Mouse (Mus musculus) T-helper 1 cell (primary cell): ENCODE data around the gene Myo16.

Experiments used
- in situ Hi-C: fragments of 300-600 bp; cut with MboI, MseI; formaldehyde crosslinking; loops from one replicate; pipeline ENCODE4 v1.15.1; 2025; ENCODE audit warnings: high pct_unique_total_duplicates

Myo16 gene

DNA sequence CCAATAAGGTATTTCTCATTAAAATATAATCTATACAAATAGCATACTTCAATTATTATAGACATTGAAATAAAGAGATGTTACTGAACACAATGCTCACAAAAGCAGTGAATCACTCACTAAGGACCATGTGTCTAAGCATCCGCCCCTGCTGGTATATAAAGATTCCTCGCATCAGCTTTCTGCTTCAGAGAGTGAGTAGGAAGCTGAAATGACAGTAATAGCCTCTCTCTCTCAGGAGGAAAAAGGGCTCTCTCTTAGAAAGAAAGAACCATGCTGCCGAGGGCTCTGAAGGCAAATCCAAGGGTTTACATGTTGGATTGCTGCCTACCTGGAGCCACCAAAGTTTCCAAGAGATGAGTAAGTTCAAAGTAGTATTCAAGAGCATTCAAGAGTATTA, 392.2 kb downstream of the Myo16 start:
- in situ Hi-C loops: no loop called here

DNA sequence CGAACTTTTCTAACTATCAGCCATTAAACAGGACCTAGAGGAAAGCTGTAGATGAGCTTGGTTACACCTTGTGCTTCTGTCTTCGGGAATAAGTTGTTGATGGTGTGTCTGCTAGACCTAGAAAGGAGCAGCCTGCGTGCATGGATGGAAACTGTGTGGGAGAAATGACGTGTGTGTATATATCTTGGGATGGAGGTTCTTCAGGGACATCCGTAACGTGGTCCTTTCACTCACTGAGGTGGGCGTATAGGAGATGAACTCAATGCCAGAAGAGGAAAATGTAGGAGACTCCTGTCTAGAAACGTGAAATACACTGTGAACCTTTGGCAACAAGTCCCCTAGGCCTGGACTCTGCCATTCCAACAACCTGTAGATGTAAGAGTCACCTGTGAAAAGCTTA, 392.8 kb downstream of the Myo16 start:
- in situ Hi-C loops: no loop called here

DNA sequence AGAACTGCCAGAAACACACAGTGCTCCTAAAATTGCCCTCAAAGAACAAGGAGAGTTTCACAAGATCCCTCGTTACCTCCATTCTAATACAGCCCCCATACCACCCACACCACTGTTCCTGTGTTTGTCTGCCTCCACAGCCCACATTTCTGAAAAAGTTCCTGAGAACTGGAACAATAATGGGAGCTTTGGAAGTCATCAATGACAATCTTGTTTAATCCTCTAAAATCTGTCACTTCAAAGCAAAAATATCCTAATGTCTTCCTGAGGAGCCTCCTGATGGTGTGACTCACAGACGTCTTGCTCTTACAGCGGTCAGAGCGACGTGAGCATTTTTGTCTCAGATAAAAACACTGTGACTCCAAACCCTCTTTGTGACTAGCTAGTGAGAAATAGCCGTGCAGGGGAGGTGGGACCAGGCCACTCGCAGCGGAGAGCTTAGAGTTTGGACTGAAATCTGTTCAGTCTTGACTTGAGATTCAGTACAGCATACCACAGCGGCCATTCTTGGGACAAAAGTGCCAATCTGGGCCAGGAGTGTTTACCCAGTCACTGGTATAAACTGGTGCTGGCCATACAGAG, 394.4 kb downstream of the Myo16 start:
- in situ Hi-C loops: no loop called here

DNA sequence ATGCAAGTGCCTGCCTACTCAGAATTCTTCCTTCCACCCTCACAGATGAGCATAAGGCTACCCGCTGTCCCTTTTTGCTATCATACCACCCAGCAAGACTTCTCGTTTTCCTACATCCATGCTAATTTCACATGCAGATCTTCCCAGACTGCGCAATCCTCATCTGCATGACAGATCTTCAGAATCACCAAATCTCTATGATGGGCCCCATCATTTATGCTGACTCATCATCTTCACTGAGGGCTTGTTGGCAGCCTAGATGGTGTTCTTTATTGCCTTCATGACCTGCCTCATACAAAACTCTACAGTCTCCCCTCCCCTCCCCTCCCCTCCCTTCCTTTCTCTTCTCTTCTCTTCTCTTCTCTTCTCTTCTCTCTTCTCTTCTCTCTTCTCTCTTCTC, 395.7 kb downstream of the Myo16 start:
- in situ Hi-C loops: no loop called here

DNA sequence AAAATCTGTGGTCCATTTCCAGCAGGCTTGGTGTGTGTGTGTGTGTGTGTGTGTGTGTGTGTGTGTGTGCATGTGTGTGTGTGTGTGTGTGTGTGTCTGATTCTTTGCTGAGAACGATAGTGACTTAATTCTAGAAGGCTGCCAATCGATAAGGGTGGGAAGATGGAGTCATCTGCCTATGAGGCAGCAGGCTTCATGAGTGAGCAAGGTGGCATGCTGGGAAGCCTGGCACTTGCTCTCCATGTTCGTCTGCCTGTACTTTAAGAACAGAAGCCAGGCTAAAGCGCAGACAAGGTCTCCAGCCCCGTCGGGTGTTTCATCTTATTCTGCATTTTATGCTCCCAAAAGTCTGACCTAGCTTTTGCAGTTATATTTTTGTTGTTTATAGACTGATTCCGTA, 404.2 kb downstream of the Myo16 start:
- in situ Hi-C loops: no loop called here

DNA sequence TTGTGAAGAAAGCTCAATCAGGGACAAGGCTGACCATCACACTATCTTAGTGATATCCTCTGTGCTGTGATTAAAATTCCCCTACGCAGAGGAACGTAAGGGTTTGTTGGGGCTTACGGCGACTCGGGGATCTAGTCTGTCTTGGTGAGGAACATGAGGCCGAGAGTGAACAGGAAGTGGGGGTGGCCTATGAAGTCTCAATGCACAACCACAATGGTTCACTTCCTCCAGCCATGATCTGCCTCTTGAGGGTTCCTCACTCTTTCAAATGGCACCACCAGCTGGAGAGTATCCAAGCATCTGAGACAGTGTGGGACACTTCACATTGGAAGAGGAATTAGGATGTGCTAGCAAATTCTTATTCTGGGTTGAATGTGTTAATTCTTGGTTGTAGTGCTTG, 405.8 kb downstream of the Myo16 start:
- in situ Hi-C loops: no loop called here

DNA sequence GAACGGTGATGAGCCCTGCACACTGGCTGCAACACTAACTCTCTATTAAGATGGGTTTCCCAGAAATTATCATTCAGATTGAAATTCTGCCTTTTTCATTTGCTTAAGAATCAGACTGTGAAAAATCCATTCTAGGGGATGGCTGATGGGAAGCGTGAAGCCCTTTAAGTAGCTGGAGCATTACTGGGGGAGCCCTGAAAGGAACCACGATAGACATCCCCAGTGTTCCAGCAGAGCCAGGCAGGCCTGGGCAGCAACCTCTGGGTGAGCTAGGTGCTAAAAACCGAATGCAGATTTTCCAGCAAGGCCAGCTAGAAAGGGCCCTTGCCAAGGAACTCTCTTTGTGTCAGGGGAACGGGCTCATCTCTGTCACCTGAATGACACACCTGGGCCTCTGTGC, 407.9 kb downstream of the Myo16 start:
- in situ Hi-C loops: no loop called here

DNA sequence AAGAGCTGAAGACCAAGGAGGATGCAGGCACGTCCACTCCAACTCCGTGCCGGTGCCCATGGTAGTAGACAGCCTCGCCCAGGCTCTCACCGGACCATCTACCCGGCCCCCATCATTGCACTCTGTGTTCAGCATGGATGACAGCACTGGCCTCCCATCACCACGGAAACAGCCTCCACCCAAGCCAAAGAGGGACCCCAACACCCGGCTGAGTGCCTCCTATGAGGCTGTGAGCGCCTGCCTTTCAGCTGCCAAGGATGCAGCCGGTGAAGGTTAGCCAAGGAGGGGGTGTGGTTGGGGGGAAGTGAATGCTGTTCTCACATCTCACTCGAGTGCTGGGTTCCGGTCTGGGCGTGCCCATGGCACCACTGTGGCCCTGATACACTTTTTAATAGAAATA, 408.3 kb downstream of the Myo16 start:
- in situ Hi-C loops: no loop called here

DNA sequence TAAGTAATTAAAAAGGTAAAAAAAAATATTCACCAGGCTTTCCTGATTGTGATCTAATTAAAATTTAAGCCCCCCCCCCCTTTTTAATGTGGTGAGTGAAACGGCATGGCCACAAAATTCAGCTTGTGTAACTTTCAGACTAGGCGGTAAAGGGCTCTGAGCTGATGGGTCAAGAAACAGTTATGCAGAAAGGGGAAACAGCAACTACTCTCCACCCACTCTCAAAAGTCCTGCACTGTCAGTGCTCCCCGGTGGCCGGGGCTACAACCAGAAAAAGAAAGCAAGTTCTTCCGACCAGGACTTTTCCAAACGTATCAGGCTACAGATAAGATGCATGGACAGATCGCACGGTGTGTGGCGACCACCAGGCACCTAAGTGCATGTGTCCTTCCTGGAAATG, 408.9 kb downstream of the Myo16 start:
- in situ Hi-C loops: no loop called here

DNA sequence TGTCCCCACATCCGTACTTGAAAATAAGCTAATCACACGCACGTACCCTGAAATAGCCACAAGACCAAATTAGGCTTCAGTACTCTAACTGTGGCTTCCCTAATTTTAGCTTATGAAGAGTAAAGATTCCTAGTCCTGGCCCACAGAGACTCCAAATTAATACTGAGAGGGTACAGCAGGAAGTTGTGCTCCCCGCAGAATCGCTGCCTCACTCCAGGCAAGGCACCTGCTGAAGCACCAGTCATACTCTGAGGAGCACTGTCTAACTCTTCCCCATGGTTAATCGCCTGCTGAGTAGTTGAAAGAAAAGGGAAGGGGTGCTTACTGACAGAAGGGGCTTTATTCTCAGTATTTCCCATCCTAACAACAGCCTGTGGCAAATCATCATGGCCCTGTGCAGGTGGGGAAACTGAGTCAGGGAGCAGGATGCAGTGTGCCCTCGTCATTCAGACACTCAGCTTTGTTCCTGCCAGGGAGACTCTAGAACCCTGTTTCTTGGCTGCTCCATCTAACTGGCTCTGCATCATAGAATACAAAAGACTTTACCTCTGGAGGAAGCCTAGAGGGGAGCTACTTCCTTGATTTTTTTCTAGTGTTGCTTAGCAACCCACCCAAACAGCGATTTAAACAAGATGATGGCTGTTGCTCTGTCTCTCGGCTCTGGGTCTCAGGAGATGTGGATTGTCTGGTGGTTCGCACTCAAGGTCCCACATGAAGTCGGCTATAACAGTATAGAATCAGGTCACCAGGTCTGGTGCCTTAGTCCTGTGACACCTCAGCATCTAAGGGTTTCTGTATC, 411.7 kb downstream of the Myo16 start:
- in situ Hi-C loops: no loop called here

DNA sequence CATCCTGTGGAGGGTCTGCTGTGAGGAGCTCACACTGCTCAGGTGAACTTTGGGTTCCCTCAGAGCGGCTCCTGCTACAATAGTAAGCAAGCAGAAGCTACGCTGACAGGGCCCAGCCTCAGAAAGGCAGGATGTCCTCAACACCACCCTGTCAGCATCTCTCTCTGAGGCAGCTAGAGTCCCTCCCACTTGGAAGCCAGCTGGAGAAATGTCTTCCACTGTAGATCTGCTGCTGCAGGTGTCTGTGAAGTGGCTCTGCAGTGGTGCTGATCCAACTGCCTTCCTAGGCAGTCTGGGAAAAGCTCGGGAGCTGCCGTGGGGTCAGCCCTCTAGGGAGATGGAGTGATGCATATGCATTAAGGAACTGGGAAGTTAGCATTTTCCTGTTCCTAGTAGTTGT, 414.7 kb downstream of the Myo16 start:
- in situ Hi-C loops: no loop called here

DNA sequence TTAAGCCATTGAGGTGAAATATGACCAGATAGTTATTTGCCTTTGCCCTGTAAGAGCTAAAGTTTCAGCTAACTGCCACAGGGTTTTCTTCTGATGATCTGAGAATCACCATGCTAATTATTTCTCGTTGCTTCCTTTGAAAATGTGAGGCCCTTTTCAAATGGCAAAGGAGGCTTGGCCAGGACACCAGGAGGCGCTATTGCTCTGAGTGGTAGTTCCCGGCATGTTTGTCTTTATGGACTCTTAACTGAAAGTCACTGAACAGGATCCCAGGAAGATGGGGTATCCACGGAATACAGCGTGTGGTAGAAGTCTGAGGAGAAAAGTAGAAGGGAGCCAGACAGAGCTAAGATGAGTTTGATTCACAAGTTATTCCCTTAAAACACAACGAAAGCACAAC, 420.4 kb downstream of the Myo16 start:
- in situ Hi-C loops: no loop called here

DNA sequence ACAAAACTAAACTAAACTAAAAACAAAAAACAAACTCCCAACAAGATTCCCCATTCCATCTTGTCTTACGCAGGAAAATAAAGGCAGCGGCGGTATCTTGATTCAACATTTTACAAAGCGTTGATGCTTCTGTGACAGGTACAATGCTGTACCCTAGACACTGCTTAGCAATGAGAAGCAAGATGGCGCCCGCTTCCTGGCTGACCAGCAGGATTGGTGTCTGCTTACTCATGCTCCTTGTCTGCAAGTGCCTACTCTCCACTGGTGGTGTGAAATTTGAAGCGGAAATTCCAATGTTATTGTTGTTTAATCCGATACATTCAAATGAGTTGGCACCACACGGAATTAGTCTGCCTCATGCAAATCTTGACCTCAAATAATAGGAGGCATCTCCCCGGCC, 421.5 kb downstream of the Myo16 start:
- in situ Hi-C loops: loop anchor here (5.0 to 25.0 kb wide), 2 partner anchors 462 to 612 kb away; no protein-coding TSS in a partner anchor

DNA sequence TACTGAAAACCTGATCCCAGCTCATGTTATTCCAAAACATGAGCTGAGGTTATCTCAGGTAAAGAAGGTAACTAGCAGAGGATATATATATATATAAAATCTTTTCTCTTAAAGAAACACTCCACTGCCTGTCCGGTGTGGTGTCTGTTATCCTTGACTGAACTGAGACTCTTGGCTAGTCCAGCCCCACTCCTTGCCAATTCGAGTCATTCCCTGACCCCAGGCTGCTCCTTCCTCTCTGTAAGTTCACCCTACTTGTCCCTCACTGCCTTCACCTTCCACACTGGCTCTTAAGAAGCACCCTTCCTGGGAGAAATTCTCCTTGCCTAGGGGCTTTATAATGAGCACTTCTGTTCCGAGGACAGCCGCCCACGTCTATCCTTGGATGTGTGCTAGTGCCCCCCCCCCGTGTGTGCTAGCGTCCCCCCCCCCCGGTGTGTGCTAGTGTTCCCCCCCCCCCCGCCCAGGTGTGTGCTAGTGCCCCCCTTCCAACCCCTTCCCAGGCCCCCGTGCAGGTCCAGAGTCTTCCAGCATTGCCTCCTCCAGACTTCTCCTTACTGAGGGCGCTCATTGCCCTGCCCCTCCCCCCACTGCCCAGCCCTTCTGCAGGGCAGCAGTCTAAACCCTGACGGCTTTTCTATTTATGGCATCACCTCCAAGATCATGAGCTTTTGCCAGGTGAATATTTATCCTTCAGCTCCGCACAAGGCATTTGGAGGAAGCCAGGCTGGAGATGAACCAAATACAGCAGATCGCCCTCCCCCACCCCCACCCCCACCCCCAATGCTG, 433.4 kb downstream of the Myo16 start:
- in situ Hi-C loops: loop anchor here (25.0 kb wide), 1 partner anchor 450 kb away; no protein-coding TSS in a partner anchor

DNA sequence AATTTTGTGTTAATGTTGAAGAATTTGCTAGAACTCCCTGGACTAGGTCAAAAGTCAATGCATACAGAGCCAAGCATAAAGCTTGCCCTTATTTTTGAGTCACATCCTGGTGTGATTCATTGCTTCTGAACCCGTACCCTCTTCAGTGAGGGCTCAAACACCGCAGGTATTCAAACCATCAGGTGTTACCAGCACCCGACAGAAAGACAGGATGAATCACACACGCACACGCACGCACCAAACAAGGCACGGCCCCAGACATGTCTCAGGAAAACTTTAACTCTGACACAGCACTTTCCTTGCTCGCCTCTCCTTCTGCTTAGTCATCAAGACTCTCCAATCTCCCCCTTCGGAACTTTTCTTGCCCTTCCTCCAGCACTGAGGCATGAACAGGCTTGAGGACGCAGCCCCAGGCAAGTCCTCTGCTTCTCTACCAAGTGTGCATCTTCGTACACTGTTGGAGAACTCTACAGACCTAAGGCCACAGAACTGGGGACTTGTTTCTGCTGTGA, 435.8 kb downstream of the Myo16 start:
- in situ Hi-C loops: loop anchor here (25.0 kb wide), 1 partner anchor 448 kb away; no protein-coding TSS in a partner anchor

DNA sequence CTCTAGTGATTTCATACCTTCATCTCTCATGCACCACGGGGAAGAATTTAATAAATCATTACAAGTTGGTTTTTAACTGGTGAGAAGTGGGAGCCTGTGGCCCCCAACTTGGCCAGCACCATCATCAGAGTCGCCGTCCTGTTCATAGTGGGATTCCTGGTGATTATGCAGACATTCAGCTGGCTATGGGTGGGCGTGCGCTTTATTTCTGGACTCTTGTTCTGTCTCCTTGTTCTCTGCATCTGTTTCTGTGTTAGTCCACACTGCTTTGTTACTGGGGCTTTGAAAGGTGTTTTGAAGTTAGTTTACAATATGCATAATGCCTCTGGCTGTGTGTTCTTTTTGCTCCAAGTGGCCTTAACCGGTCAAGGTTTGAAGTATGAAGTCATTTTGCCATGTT, 439.2 kb downstream of the Myo16 start:
- in situ Hi-C loops: loop anchor here (25.0 kb wide), 1 partner anchor 444 kb away; no protein-coding TSS in a partner anchor

DNA sequence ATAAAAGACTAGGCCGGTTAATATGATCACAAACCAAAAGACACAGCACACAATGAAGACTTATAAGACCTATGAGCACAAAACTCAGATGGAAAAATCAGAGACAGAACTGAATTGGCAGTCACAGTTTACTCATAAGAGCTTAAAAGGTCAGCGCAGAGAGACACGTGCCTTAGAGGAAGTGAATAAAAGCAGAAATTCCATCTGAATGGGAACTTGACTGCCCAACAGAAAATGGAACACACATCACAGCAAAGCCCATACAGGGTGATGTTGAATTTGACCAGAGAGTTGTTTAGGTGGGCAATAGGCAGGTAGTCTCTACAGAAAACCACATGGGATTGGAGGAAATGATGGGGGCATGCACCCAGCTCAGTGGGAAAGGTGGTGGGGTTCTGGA, 442.6 kb downstream of the Myo16 start:
- in situ Hi-C loops: loop anchor here (25.0 kb wide), 1 partner anchor 441 kb away; no protein-coding TSS in a partner anchor

DNA sequence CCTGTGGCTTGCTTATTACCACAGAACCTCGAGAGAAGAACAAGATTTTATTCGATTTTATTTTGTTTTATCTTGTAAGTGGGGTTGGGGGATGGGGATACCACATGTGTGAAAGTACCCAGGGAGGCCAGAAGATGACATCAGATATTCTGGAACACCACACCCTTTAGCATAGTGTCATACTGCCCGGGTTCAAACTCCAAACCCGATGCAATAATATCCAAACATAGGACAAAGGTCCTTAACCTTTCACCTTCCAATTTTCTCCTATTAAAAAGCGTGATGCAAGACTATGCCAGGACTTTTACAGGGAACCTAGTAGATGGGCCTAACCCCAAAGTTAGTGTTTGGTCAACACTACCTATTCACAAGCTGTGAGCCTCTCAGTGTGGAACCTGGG, 443.9 kb downstream of the Myo16 start:
- in situ Hi-C loops: loop anchor here (25.0 kb wide), 1 partner anchor 440 kb away; no protein-coding TSS in a partner anchor

DNA sequence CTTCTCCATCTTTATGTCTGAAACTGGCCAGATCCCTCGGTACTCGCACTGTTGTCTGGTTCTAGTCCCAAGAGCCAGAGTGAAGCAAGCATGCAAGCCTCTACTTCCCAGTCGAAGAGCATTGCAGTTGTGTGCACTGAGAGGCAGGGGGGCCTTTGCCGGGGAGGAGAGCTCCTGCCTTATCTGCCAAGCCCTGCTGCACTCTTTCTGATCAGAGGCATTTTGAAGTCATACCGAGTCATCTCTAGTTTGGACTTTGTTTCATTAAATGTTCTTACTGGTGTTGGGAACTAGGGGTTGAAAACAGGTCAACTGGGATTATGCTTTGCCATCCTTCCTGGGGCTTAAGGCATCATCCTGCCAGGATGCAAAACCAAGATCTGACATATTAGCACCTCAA, 445.2 kb downstream of the Myo16 start:
- in situ Hi-C loops: loop anchor here (25.0 kb wide), 1 partner anchor 438 kb away; no protein-coding TSS in a partner anchor

DNA sequence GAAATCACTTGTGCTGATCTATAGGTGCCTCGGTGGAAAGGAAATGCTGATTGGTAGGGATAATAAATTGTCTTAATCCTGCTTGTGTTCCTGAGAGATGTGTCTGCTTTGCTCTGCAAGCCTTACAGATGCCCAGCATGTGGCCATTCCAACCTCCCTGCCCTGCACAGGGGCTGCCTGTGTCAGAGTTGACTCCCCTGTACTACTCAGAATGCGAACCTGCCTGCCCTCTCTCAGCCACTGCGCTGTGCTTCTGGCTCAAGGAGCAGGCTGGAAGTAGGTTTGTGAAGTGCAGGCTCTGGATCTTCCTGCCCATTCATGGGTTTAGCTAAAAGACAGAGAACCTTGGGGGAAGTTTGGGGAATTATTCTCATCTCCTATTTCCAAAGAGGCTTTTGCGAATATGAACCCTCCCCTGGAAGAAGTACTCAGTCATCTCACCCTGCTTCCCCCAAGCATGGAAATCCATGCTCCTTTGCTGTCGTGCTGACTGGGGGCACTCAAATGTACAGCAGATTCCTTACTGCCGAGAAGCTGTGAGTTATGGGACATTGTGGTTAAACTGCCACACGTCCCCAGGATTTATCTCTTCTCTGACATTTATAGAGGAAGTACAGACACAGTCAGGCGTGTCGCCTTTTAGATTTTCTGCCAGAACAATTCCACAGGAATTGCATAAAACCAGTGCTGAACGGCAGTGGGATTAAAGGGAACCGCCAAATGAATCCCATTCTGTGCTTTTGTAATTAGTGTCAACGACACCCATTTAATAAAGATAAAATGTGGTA, 452.5 kb downstream of the Myo16 start:
- in situ Hi-C loops: no loop called here

DNA sequence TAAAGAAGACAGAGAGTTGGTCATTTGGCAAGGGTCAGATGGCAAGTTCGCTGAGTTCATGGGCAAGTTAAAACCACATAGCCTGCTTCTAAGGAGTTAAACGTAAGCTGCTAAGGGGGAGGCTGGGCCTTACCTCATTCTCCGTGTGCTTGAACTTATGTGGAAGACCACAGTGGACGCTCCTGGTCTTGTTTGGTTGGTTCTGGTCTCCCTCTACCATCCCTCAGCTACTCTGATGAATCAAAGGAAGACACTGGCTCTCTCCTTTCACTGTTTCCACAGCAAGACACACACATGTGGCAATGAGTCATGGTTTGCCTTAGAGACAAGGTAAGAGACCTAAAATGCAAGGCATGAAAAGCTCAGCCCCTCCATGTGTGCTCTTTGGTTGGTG, 453.1 kb downstream of the Myo16 start:
- in situ Hi-C loops: no loop called here
